Mouse (Mus musculus): ENCODE measurements around the gene Lipa. TPM values are rescaled to one million over a fixed set of nuclear protein-coding genes. Genes with fewer than 3 reads are reported as not detected.

Lipa gene
- total and polyA plus RNA-seq, 3 experiments: 19.3 to 63.4 (median 38.1) TPM

GRCm38 (mm10) chr19:34568988-34569895 lies 42.0 kb upstream of the Lipa start:
- no peaks in the 10 kb centered on the region for H3K27me3 ChIP-seq (replicated peaks)
- dilution Hi-C loops (cut with MboI; ENCODE audit: extremely low pct_ligation_motif_present, extremely low pct_unique_long_range_greater_than_20kb, low sequenced_read_pairs) (no loop called here), in situ Hi-C loops (cut with MboI; ENCODE audit: low pct_ligation_motif_present, low pct_unique_long_range_greater_than_20kb, low sequenced_read_pairs) (no loop called here)
- no peaks in the 10 kb centered on the region for H3K9me3 ChIP-seq (replicated peaks; ENCODE audit: low read length)
- H3K4me2 ChIP-seq (ENCODE audit: insufficient read depth, low read depth, poor library complexity, severe bottlenecking): no peak overlapping the region
- H3K79me2 ChIP-seq (replicated peaks; ENCODE audit: control insufficient read depth, extremely low read depth, insufficient read depth, poor library complexity, severe bottlenecking): no peaks in the 10 kb centered on the region
- H3K4me1 ChIP-seq (ENCODE audit: control insufficient read depth in 1 of 2, insufficient read depth in 2 of 2): peaks cover 0 to 24% of the 10 kb centered on the region in 2 experiments; a peak in 2 of 4 replicates
- TF ChIP-seq ELF1 (IDR thresholded peaks at IDR 0.05; ENCODE audit: low read depth, low read length) (no peak), E2F4 (IDR thresholded peaks at IDR 0.05; ENCODE audit: insufficient replicate concordance, low read depth, low read length) (no peak), BHLHE40 (IDR thresholded peaks at IDR 0.05; ENCODE audit: low read depth, low read length) (no peak), USF1 (IDR thresholded peaks at IDR 0.05; ENCODE audit: low read depth, low read length) (no peak), MXI1 (IDR thresholded peaks at IDR 0.05; ENCODE audit: low read depth, low read length) (no peak), CHD2 (IDR thresholded peaks at IDR 0.05; ENCODE audit: low read length) (no peak), MAX (IDR thresholded peaks at IDR 0.05; ENCODE audit: low read length) (no peak), POLR2AphosphoS2 (IDR thresholded peaks at IDR 0.05; ENCODE audit: low read depth, low read length) (no peak), IRF4 (IDR thresholded peaks at IDR 0.05; ENCODE audit: low read depth, low read length) (no peak), ZNF384 (IDR thresholded peaks at IDR 0.05; ENCODE audit: low read depth, low read length) (no peak), SIN3A (IDR thresholded peaks at IDR 0.05; ENCODE audit: low read length) (no peak), CTCF (conservative IDR thresholded peaks at IDR 0.05 in 1 of 2, IDR thresholded peaks at IDR 0.05 in 1 of 2; ENCODE audit: low read depth in 2 of 2, low read length in 2 of 2) (no peak), PAX5 (IDR thresholded peaks at IDR 0.05; ENCODE audit: low read length) (no peak), ZC3H11A (IDR thresholded peaks at IDR 0.05; ENCODE audit: low read depth, low read length) (no peak), TCF12 (IDR thresholded peaks at IDR 0.05; ENCODE audit: low read depth, low read length) (no peak), HCFC1 (IDR thresholded peaks at IDR 0.05; ENCODE audit: low read depth, low read length) (no peak), KAT2A (IDR thresholded peaks at IDR 0.05; ENCODE audit: insufficient replicate concordance, low read length) (no peak), SMC3 (IDR thresholded peaks at IDR 0.05; ENCODE audit: low read depth, low read length) (no peak), UBTF (IDR thresholded peaks at IDR 0.05; ENCODE audit: low read depth, low read length) (no peak), RCOR1 (conservative IDR thresholded peaks at IDR 0.05; ENCODE audit: low read depth, low read length) (no peak)
- no peak for DNase-seq (ENCODE audit: extremely low read depth)
- H3K9ac ChIP-seq (ENCODE audit: insufficient read depth, low read depth): no peak overlapping the region
- H3K36me3 ChIP-seq (replicated peaks in 1 of 2; ENCODE audit: control insufficient read depth in 1 of 2, insufficient read depth in 1 of 2, low read length in 1 of 2): peaks cover 0 to 17% of the 10 kb centered on the region in 2 experiments
- no peak overlapping the region for H3K27ac ChIP-seq (ENCODE audit: insufficient read depth, low read depth)
- H3K4me3 ChIP-seq (replicated peaks in 1 of 3; ENCODE audit: low read depth in 2 of 3, low read length in 2 of 3, poor library complexity in 1 of 3): no peak overlapping the region
